Mouse (Mus musculus): ENCODE measurements around the gene Car9. TPM values are rescaled to one million over a fixed set of nuclear protein-coding genes. Genes with fewer than 3 reads are reported as not detected.
A peak's percentile ranks its signal among the peaks of the same experiment; 100 is the strongest.

Gene Car9
- polyA plus RNA-seq, 1 experiment from 2014 or later = 0.23 TPM

- ATAC-seq = no peak
- Histone ChIP-seq H3K4me1 (ENCODE audit: control insufficient read depth, insufficient read depth, low read depth, low read length) (peaks cover 13% of the 10 kb centered on the region), H3K27me3 (replicated peaks; ENCODE audit: control insufficient read depth, insufficient read depth, low read length) (peaks cover 7% of the 10 kb centered on the region), H3K9me3 (ENCODE audit: control insufficient read depth, low read length) (no peaks in the 10 kb centered on the region), H3K36me3 (ENCODE audit: control insufficient read depth, insufficient read depth, low read length) (no peaks in the 10 kb centered on the region), H3K4me2 (ENCODE audit: low read length) (no peak overlapping the region), H3K27ac (ENCODE audit: low read depth, low read length) (no peak overlapping the region), H3K4me3 (ENCODE audit: low read length) (no peak overlapping the region), H3K9ac (ENCODE audit: low read depth, low read length) (no peak overlapping the region)
- WGBS = 77% methylated on average over 19 of the region's 19 CpGs
Observed at GRCm38 (mm10) chr4:43511675-43512454, 5.1 kb downstream of the Car9 start.

DNA sequence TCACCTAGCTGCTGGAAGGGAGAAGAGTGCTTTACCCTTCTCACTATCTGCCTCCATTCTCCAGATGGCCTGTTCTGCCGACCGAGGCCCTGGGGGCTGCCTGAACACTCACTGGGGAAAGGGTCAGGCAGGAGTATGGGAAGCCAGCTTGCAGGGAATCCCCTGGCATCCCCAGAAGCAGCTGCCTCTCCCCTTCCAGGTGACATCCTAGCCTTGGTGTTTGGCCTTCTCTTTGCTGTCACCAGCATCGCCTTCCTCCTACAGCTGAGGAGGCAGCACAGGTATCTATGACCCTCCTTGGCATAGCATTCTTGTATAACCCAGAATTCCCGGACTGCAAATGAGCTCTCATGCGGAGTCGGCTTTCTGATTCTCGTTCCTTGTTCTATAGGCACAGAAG, 5.9 kb downstream of the Car9 start:
- no peak for ATAC-seq
- H3K27ac ChIP-seq (ENCODE audit: low read depth, low read length) = no peak overlapping the region
- H3K36me3 ChIP-seq (ENCODE audit: control insufficient read depth, insufficient read depth, low read length) = no peaks in the 10 kb centered on the region
- no peak overlapping the region for H3K4me2 ChIP-seq (ENCODE audit: low read length)
- H3K4me3 ChIP-seq (ENCODE audit: low read length) = no peak overlapping the region
- H3K27me3 ChIP-seq (replicated peaks; ENCODE audit: control insufficient read depth, insufficient read depth, low read length) = peaks cover 7% of the 10 kb centered on the region
- no peaks in the 10 kb centered on the region for H3K9me3 ChIP-seq (ENCODE audit: control insufficient read depth, low read length)
- H3K4me1 ChIP-seq (ENCODE audit: control insufficient read depth, insufficient read depth, low read depth, low read length) = peaks cover 13% of the 10 kb centered on the region
- H3K9ac ChIP-seq (ENCODE audit: low read depth, low read length) = no peak overlapping the region
- 65% methylated on average over 7 of the region's 7 CpGs for WGBS

DNA sequence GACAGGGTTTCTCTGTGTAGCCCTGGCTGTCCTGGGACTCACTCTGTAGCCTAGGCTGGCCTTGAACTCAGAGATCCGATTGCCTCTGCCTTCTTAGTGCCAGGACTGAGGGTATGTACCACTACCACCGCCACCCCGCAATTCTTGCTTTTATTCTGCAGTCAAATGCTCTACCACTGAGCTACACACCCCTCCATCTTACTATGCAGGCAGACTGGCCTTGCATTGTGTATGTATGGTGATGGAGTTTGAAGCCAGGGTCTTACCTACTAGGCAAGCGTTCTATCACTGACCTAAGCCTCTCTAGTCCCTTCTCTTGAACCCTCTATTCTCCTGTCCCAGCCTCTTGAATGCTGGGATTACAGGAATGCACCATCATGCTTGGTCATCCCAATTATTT, 6.5 kb downstream of the Car9 start:
- peaks cover 7% of the 10 kb centered on the region for H3K27me3 ChIP-seq (replicated peaks; ENCODE audit: control insufficient read depth, insufficient read depth, low read length)
- no peak overlapping the region for H3K27ac ChIP-seq (ENCODE audit: low read depth, low read length)
- 82% methylated on average over 4 of the region's 4 CpGs for WGBS
- no peaks in the 10 kb centered on the region for H3K36me3 ChIP-seq (ENCODE audit: control insufficient read depth, insufficient read depth, low read length)
- ATAC-seq = no peak
- H3K4me1 ChIP-seq (ENCODE audit: control insufficient read depth, insufficient read depth, low read depth, low read length) = peaks cover 8% of the 10 kb centered on the region
- no peak overlapping the region for H3K4me2 ChIP-seq (ENCODE audit: low read length)
- no peaks in the 10 kb centered on the region for H3K9me3 ChIP-seq (ENCODE audit: control insufficient read depth, low read length)
- no peak overlapping the region for H3K9ac ChIP-seq (ENCODE audit: low read depth, low read length)
- H3K4me3 ChIP-seq (ENCODE audit: low read length) = no peak overlapping the region

- Histone ChIP-seq H3K9ac (ENCODE audit: low read depth, low read length) (no peak overlapping the region), H3K9me3 (ENCODE audit: control insufficient read depth, low read length) (no peaks in the 10 kb centered on the region), H3K4me1 (ENCODE audit: control insufficient read depth, insufficient read depth, low read depth, low read length) (peaks cover 3% of the 10 kb centered on the region; the same call in 1 of the 2 replicates), H3K36me3 (ENCODE audit: control insufficient read depth, insufficient read depth, low read length) (no peaks in the 10 kb centered on the region), H3K4me2 (ENCODE audit: low read length) (no peak overlapping the region), H3K4me3 (ENCODE audit: low read length) (no peak overlapping the region), H3K27ac (ENCODE audit: low read depth, low read length) (no peak overlapping the region), H3K27me3 (replicated peaks; ENCODE audit: control insufficient read depth, insufficient read depth, low read length) (peaks cover 5% of the 10 kb centered on the region)
- ATAC-seq = no peak
- WGBS = 75% methylated on average over 4 of the region's 4 CpGs
Observed at GRCm38 (mm10) chr4:43513791-43514190, 7.0 kb downstream of the Car9 start.

GRCm38 (mm10) chr4:43515764-43516708, 9.3 kb downstream of the Car9 start:
- Histone ChIP-seq H3K27ac (ENCODE audit: low read depth, low read length) (no peak overlapping the region), H3K4me3 (ENCODE audit: low read length) (no peak overlapping the region), H3K9ac (ENCODE audit: low read depth, low read length) (no peak overlapping the region), H3K4me1 (ENCODE audit: control insufficient read depth, insufficient read depth, low read depth, low read length) (peaks cover 5% of the 10 kb centered on the region), H3K36me3 (ENCODE audit: control insufficient read depth, insufficient read depth, low read length) (no peaks in the 10 kb centered on the region), H3K27me3 (replicated peaks; ENCODE audit: control insufficient read depth, insufficient read depth, low read length) (peaks cover under 1% of the 10 kb centered on the region; the same call in 1 of the 2 replicates), H3K4me2 (ENCODE audit: low read length) (no peak overlapping the region), H3K9me3 (ENCODE audit: control insufficient read depth, low read length) (no peaks in the 10 kb centered on the region)
- ATAC-seq = no peak
- 75% methylated on average over 11 of the region's 11 CpGs for WGBS

GRCm38 (mm10) chr4:43519551-43519950, 12.8 kb downstream of the Car9 start:
- Histone ChIP-seq H3K36me3 (ENCODE audit: control insufficient read depth, insufficient read depth, low read length) (no peaks in the 10 kb centered on the region), H3K4me1 (ENCODE audit: control insufficient read depth, insufficient read depth, low read depth, low read length) (peaks cover 18% of the 10 kb centered on the region), H3K4me2 (ENCODE audit: low read length) (peak overlapping the region; percentile 54), H3K27me3 (replicated peaks; ENCODE audit: control insufficient read depth, insufficient read depth, low read length) (peaks cover 22% of the 10 kb centered on the region), H3K4me3 (ENCODE audit: low read length) (peak overlapping the region; percentile 20), H3K9ac (ENCODE audit: low read depth, low read length) (no peak overlapping the region), H3K9me3 (ENCODE audit: control insufficient read depth, low read length) (no peaks in the 10 kb centered on the region), H3K27ac (ENCODE audit: low read depth, low read length) (no peak overlapping the region)
- 13% methylated on average over 10 of the region's 10 CpGs for WGBS
- no peak for ATAC-seq

GRCm38 (mm10) chr4:43519956-43520355, 13.2 kb downstream of the Car9 start:
- no peaks in the 10 kb centered on the region for H3K9me3 ChIP-seq (ENCODE audit: control insufficient read depth, low read length)
- H3K27me3 ChIP-seq (replicated peaks; ENCODE audit: control insufficient read depth, insufficient read depth, low read length) = peaks cover 22% of the 10 kb centered on the region
- peak overlapping the region; percentile 20 for H3K4me3 ChIP-seq (ENCODE audit: low read length)
- no peak overlapping the region for H3K27ac ChIP-seq (ENCODE audit: low read depth, low read length)
- H3K4me1 ChIP-seq (ENCODE audit: control insufficient read depth, insufficient read depth, low read depth, low read length) = peaks cover 18% of the 10 kb centered on the region
- WGBS = 11% methylated on average over 6 of the region's 6 CpGs
- peak overlapping the region; percentile 54 for H3K4me2 ChIP-seq (ENCODE audit: low read length)
- ATAC-seq = peak; percentile 77
- no peaks in the 10 kb centered on the region for H3K36me3 ChIP-seq (ENCODE audit: control insufficient read depth, insufficient read depth, low read length)
- H3K9ac ChIP-seq (ENCODE audit: low read depth, low read length) = no peak overlapping the region

DNA sequence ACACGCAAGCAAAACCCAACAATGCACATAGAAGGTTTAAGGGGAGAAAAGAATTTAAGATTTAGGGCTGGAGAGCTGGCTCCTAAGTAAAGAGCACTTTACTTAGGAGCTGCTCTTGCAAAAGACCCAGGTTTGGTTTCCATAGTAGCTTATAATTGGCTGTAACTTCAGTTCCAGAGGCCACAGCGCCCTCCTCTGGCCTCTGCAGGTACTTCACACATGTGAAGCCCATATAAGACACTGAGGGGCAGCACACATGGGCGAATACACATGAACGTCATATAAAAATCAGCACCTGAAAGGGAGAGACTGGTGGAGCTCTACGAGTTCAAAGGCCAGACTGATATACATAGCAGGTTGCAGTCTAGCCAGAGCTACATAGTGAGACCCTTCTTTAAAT, 21.1 kb downstream of the Car9 start:
- no peak overlapping the region for H3K4me3 ChIP-seq (ENCODE audit: low read length)
- H3K9me3 ChIP-seq (ENCODE audit: control insufficient read depth, low read length) = no peaks in the 10 kb centered on the region
- H3K4me1 ChIP-seq (ENCODE audit: control insufficient read depth, insufficient read depth, low read depth, low read length) = peaks cover 13% of the 10 kb centered on the region
- H3K4me2 ChIP-seq (ENCODE audit: low read length) = no peak overlapping the region
- peaks cover 12% of the 10 kb centered on the region for H3K36me3 ChIP-seq (ENCODE audit: control insufficient read depth, insufficient read depth, low read length)
- no peak for ATAC-seq
- peaks cover 16% of the 10 kb centered on the region for H3K27me3 ChIP-seq (replicated peaks; ENCODE audit: control insufficient read depth, insufficient read depth, low read length)
- H3K9ac ChIP-seq (ENCODE audit: low read depth, low read length) = no peak overlapping the region
- no peak overlapping the region for H3K27ac ChIP-seq (ENCODE audit: low read depth, low read length)
- WGBS = 61% methylated on average over 5 of the region's 5 CpGs

DNA sequence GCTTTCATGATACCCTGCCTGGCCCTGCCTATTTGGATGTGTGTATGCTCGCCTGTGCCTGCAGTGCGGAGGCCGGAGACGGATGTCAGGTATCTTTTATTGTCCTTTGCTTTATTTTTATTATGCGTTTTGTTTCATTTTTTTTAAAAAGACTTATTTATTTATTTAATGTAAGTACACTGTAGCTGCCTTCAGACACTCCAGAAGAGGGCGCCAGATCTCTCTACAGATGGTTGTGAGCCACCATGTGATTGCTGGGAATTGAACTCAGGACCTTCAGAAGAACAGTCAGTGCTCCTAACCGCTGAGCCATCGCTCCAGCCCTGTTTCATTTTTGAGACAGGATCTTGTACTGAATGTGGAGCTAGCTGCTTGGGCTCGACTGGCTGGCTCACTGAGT, 21.7 kb downstream of the Car9 start:
- WGBS = 83% methylated on average over 9 of the region's 9 CpGs
- peaks cover 10% of the 10 kb centered on the region for H3K27me3 ChIP-seq (replicated peaks; ENCODE audit: control insufficient read depth, insufficient read depth, low read length)
- H3K4me1 ChIP-seq (ENCODE audit: control insufficient read depth, insufficient read depth, low read depth, low read length) = peaks cover 10% of the 10 kb centered on the region
- H3K4me3 ChIP-seq (ENCODE audit: low read length) = no peak overlapping the region
- no peak overlapping the region for H3K4me2 ChIP-seq (ENCODE audit: low read length)
- ATAC-seq = no peak
- H3K9ac ChIP-seq (ENCODE audit: low read depth, low read length) = no peak overlapping the region
- H3K27ac ChIP-seq (ENCODE audit: low read depth, low read length) = no peak overlapping the region
- no peaks in the 10 kb centered on the region for H3K9me3 ChIP-seq (ENCODE audit: control insufficient read depth, low read length)
- H3K36me3 ChIP-seq (ENCODE audit: control insufficient read depth, insufficient read depth, low read length) = peaks cover 16% of the 10 kb centered on the region
